ENCODE assay signal across 9 mouse cellular contexts in genomic region chr10:102878010-102878409, GRCm38 (mm10).
DNase-seq lines count a peak whose midpoint lies in the region; ATAC-seq and TF ChIP-seq lines count a peak whose summit lies in the region.
"Had no signal": no experiment of that assay in that cellular context is flagged by ENCODE, and none has a peak within 500 bp of the region (broad histone marks: within the 10 kb centered on the region; RNA-seq: fewer than 3 reads in every experiment).

No protein-coding gene starts in this region.

- peak; percentile 2 for DNase-seq in heart, adult 8-10 months (ENCODE audit: low spot score)
- DNase-seq in heart, adult 11 months, result no peak
- peak; percentile 3 for DNase-seq in WW6 (ENCODE audit: low read depth, low spot score)
- DNase-seq in kidney, adult 8-10 months, result peak; percentile 0 to 1
- DNase-seq in retina, embryonic 14.5 days (ENCODE audit: low spot score), result peak; percentile 77
- no peak for DNase-seq in thymus, adult 2 months

- no peaks in the 10 kb centered on the region for H3K9me3 ChIP-seq in forebrain, embryonic 16.5 days (ENCODE audit: control insufficient read depth, low read length)
- no peaks in the 10 kb centered on the region for H3K9me3 ChIP-seq in limb, embryonic 12.5 days

- 24% methylated on average over 11 of the region's 11 CpGs for WGBS in forebrain, embryonic 16.5 days
- 21% methylated on average over 11 of the region's 11 CpGs for WGBS in limb, embryonic 12.5 days
- 37% methylated on average over 11 of the region's 11 CpGs for WGBS in thymus, adult 2 months

- no peak overlapping the region for H3K4me3 ChIP-seq in forebrain, embryonic 16.5 days (replicated peaks; ENCODE audit: low read length)
- no peak overlapping the region; the same call in 1 of the 2 replicates for H3K4me3 ChIP-seq in limb, embryonic 12.5 days (replicated peaks)
- no peak overlapping the region for H3K4me3 ChIP-seq in thymus, adult 2 months (ENCODE audit: control insufficient read depth, insufficient read depth, low read length)

- no peak for TF ChIP-seq CTCF in thymus, adult 2 months (IDR thresholded peaks at IDR 0.05; ENCODE audit: borderline replicate concordance, control insufficient read depth, extremely low read depth, insufficient read depth, low read length, poor library complexity)

- H3K27me3 ChIP-seq in forebrain, embryonic 16.5 days (replicated peaks; ENCODE audit: control insufficient read depth, insufficient read depth, low read length), result no peaks in the 10 kb centered on the region
- H3K27me3 ChIP-seq in limb, embryonic 12.5 days, result no peaks in the 10 kb centered on the region
- no peaks in the 10 kb centered on the region for H3K27me3 ChIP-seq in thymus, adult 2 months (ENCODE audit: control insufficient read depth, insufficient read depth, low read length)

- H3K36me3 ChIP-seq in forebrain, embryonic 16.5 days (ENCODE audit: control insufficient read depth, insufficient read depth), result no peaks in the 10 kb centered on the region
- no peaks in the 10 kb centered on the region for H3K36me3 ChIP-seq in limb, embryonic 12.5 days
- no peaks in the 10 kb centered on the region for H3K36me3 ChIP-seq in thymus, adult 2 months (ENCODE audit: control insufficient read depth, insufficient read depth, low read length)

- ATAC-seq in forebrain, embryonic 16.5 days, result peak; percentile 93
- peak; percentile 81; the same call in 1 of the 2 replicates for ATAC-seq in limb, embryonic 12.5 days (ENCODE audit: insufficient number of reproducible peaks, insufficient read depth, low FRiP score, low TSS enrichment, low read depth)

- peak overlapping the region; percentile 19 for H3K4me2 ChIP-seq in forebrain, embryonic 16.5 days (ENCODE audit: low read length)
- H3K4me2 ChIP-seq in limb, embryonic 12.5 days, result peak overlapping the region; percentile 51

- H3K27ac ChIP-seq in forebrain, embryonic 16.5 days (ENCODE audit: low read length), result no peak overlapping the region
- H3K27ac ChIP-seq in limb, embryonic 12.5 days, result no peak overlapping the region
- H3K27ac ChIP-seq in thymus, adult 2 months (ENCODE audit: control insufficient read depth, insufficient read depth, low read length), result no peak overlapping the region
- H3K27ac ChIP-seq: macrophage had no signal

- no peak overlapping the region for H3K9ac ChIP-seq in forebrain, embryonic 16.5 days (replicated peaks; ENCODE audit: low read depth, low read length)
- H3K9ac ChIP-seq in limb, embryonic 12.5 days (replicated peaks), result no peak overlapping the region

- no peaks in the 10 kb centered on the region for H3K4me1 ChIP-seq in forebrain, embryonic 16.5 days (replicated peaks; ENCODE audit: control insufficient read depth, insufficient read depth, low read length)
- peaks cover 4% of the 10 kb centered on the region; the same call in 1 of the 2 replicates for H3K4me1 ChIP-seq in limb, embryonic 12.5 days (replicated peaks)
- no peaks in the 10 kb centered on the region for H3K4me1 ChIP-seq in thymus, adult 2 months (replicated peaks; ENCODE audit: control insufficient read depth, insufficient read depth, low read length)

- TF ChIP-seq POLR2A in thymus, adult 2 months (IDR thresholded peaks at IDR 0.05; ENCODE audit: control insufficient read depth, extremely low read depth, insufficient read depth, low read length, poor library complexity), result no peak

Comparison
In these comparisons a context has a peak if more than half of its experiments do, and no peak if none do; other contexts are left out.
1. DNase-seq: peak in heart, adult 8-10 months (single experiment), WW6 (single experiment), kidney, adult 8-10 months (2 of 2) and retina, embryonic 14.5 days (single experiment); none in heart, adult 11 months (single experiment) and thymus, adult 2 months (single experiment).